In genomic region chr11:59537218-59538130, GRCm38 (mm10) we compare ENCODE assay signal across 9 mouse cellular contexts. TPM values are rescaled to one million over a fixed set of nuclear protein-coding genes. Genes with fewer than 3 reads are reported as not detected.
DNase-seq lines count a peak whose midpoint lies in the region; TF ChIP-seq lines count a peak whose summit lies in the region.
"Had no signal": no experiment of that assay in that cellular context is flagged by ENCODE, and none has a peak within 500 bp of the region (broad histone marks: within the 10 kb centered on the region; RNA-seq: fewer than 3 reads in every experiment).

No protein-coding gene starts in this region.

- peaks cover 2% of the 10 kb centered on the region; the same call in 1 of the 2 replicates for H3K4me1 ChIP-seq in cortical plate, adult 2 months (ENCODE audit: control insufficient read depth, insufficient read depth, low read length)
- H3K4me1 ChIP-seq: heart, embryonic 13.5 days had no signal

- H3K27ac ChIP-seq in layer of hippocampus, adult 2 months, result no peak overlapping the region
- H3K27ac ChIP-seq in cortical plate, adult 2 months (ENCODE audit: insufficient read depth, low read length), result no peak overlapping the region
- H3K27ac ChIP-seq: heart, embryonic 13.5 days had no signal

- no peak overlapping the region for H3K4me3 ChIP-seq in layer of hippocampus, adult 2 months
- no peak overlapping the region for H3K4me3 ChIP-seq in cortical plate, adult 2 months (ENCODE audit: insufficient read depth, low read length)
- H3K4me3 ChIP-seq: heart, embryonic 13.5 days had no signal

- peak; percentile 72 for TF ChIP-seq CTCF in layer of hippocampus, adult 2 months (conservative IDR thresholded peaks at IDR 0.05)
- 0 out of 2 replicates have a peak, but pooled peaks have one; percentile 5 for TF ChIP-seq CTCF in cortical plate, adult 2 months (IDR thresholded peaks at IDR 0.05; ENCODE audit: extremely low read depth, insufficient read depth, low read length)

- no peak for DNase-seq in layer of hippocampus, adult 2 months (ENCODE audit: low spot score in 2 of 2)
- no peak for DNase-seq in layer of hippocampus, adult 11-12 months (ENCODE audit: low spot score)
- DNase-seq in NIH3T3 (ENCODE audit: low read depth), result peak; percentile 25
- peak; percentile 54 for DNase-seq in lung, postnatal 14 days
- DNase-seq in thymus, postnatal 36 days, result peak; percentile 42 to 51
- no peak for DNase-seq in right cerebral cortex, adult 2 months (ENCODE audit: low spot score in 2 of 2)

- TF ChIP-seq POLR2A in cortical plate, adult 2 months (IDR thresholded peaks at IDR 0.05; ENCODE audit: extremely low read depth, insufficient read depth, low read length), result no peak

RNA-seq across cellular contexts. Expression of gene Nlrp3, which starts 3.9 kb away (rescaled TPM):
- total RNA-seq in layer of hippocampus, adult 2 months (2021), result 1 to 10 TPM in 1 of 2 experiments, under 1 TPM in 1; 0.59 to 1.1 TPM
- polyA plus RNA-seq in cortical plate, adult 2 months (2012; rRNA removed), result 0.86 and 1.3 TPM in 2 replicates

RNA-seq across cellular contexts. Expression of gene Zkscan17, which starts 10.9 kb away (rescaled TPM):
- 1 to 10 TPM; 8.5 to 8.7 TPM for total RNA-seq in layer of hippocampus, adult 2 months (2021)
- 7.2 and 7.4 TPM in 2 replicates for polyA plus RNA-seq in cortical plate, adult 2 months (2012; rRNA removed)

RNA-seq across cellular contexts. Expression of gene Olfr222, which starts 38.6 kb away (rescaled TPM):
- total RNA-seq in layer of hippocampus, adult 2 months (2021), result not detected
- not detected in 2 replicates for polyA plus RNA-seq in cortical plate, adult 2 months (2012; rRNA removed)
- polyA plus RNA-seq: heart, embryonic 13.5 days; neural tube, embryonic 11.5 days had no signal

RNA-seq across cellular contexts. Expression of gene Olfr223, which starts 55.6 kb away (rescaled TPM):
- not detected for total RNA-seq in layer of hippocampus, adult 2 months (2021)
- polyA plus RNA-seq in cortical plate, adult 2 months (2012; rRNA removed), result not detected in 2 replicates
- polyA plus RNA-seq: heart, embryonic 13.5 days; neural tube, embryonic 11.5 days had no signal

Comparison
In these comparisons a context has a peak if more than half of its experiments do, and no peak if none do; other contexts are left out.
1. DNase-seq: peak in NIH3T3 (single experiment), lung, postnatal 14 days (single experiment) and thymus, postnatal 36 days (2 of 2); none in layer of hippocampus, adult 2 months (0 of 2), layer of hippocampus, adult 11-12 months (single experiment) and right cerebral cortex, adult 2 months (0 of 2).